Mouse (Mus musculus) myocyte (in vitro differentiated cells): ENCODE measurements at regions not wholly inside any gene's neighbourhood (a gene's known extent, or its start where the extent isn't known, plus 50 kb on each side); places are given as distances from the start of the nearest gene placed in this dataset.
"Not testable (repeated sequence)": the region's sequence is repeated elsewhere in the genome, so short reads cannot be mapped to it uniquely, and the experiment has no call there.

Source experiments
- H3K27me3 ChIP-seq: one replicate; pipeline ENCODE4 v1.6.1; 2011; ENCODE audit not compliant: control insufficient read depth, insufficient read depth, insufficient read length
- H3K36me3 ChIP-seq: one replicate; pipeline ENCODE4 v1.6.1; 2011; ENCODE audit not compliant: control insufficient read depth, insufficient read depth
- H3K4me2 ChIP-seq: one replicate; pipeline ENCODE4 v1.6.1; 2011; ENCODE audit warnings: low read depth, control low read depth
- H3K4me3 ChIP-seq: one replicate; pipeline ENCODE4 v1.5.1; 2011; ENCODE audit warnings: mild to moderate bottlenecking, control low read depth, moderate library complexity
- H3K79me2 ChIP-seq: one replicate; pipeline ENCODE4 v1.6.1; 2011; ENCODE audit not compliant: control insufficient read depth, insufficient read depth
- H3ac ChIP-seq: one replicate; pipeline ENCODE4 v1.6.1; 2011; ENCODE audit not compliant: control insufficient read depth, insufficient read length
- CEBPB ChIP-seq: IDR thresholded peaks from 2 replicates; pipeline ENCODE4 v1.6.1; 2011; ENCODE audit warnings: mild to moderate bottlenecking, moderate library complexity; ENCODE audit not compliant: poor library complexity, insufficient read depth, severe bottlenecking
- E2F4 ChIP-seq: IDR thresholded peaks from one replicate; pipeline ENCODE4 v1.6.1; 2011; ENCODE audit warnings: mild to moderate bottlenecking, control low read depth, moderate library complexity; ENCODE audit not compliant: insufficient read depth
- MAX ChIP-seq: IDR thresholded peaks from one replicate; pipeline ENCODE4 v1.6.1; 2011; ENCODE audit warnings: low read depth, mild to moderate bottlenecking, control low read depth
- MYOD1 ChIP-seq, 3 experiments: IDR thresholded peaks; one replicate each; pipeline ENCODE4 v1.6.1; 2011; ENCODE audit warnings: control low read depth in 2 of 3, low read depth in 2 of 3, mild to moderate bottlenecking in 2 of 3, moderate library complexity in 1 of 3; ENCODE audit not compliant: insufficient read length in 2 of 3, control insufficient read depth in 1 of 3
- MYOG ChIP-seq, 3 experiments: IDR thresholded peaks; one replicate each; pipeline ENCODE4 v1.6.1; 2011; ENCODE audit warnings: control low read depth in 2 of 3, low read depth in 2 of 3, mild to moderate bottlenecking in 2 of 3; ENCODE audit not compliant: insufficient read length in 2 of 3, control insufficient read depth in 1 of 3, insufficient read depth in 1 of 3
- POLR2A ChIP-seq: IDR thresholded peaks from one replicate; pipeline ENCODE4 v1.6.1; 2011; ENCODE audit warnings: low read depth, mild to moderate bottlenecking, control low read depth, moderate library complexity; ENCODE audit not compliant: insufficient read length
- POLR2AphosphoS2 ChIP-seq: IDR thresholded peaks from one replicate; pipeline ENCODE4 v1.6.1; 2011; ENCODE audit warnings: low read depth, control low read depth; ENCODE audit not compliant: insufficient read length
- REST ChIP-seq: IDR thresholded peaks from one replicate; pipeline ENCODE4 v1.6.1; 2011; ENCODE audit warnings: mild to moderate bottlenecking, control low read depth, moderate library complexity; ENCODE audit not compliant: insufficient read depth, insufficient read length
- SRF ChIP-seq: IDR thresholded peaks from one replicate; pipeline ENCODE4 v1.6.1; 2011; ENCODE audit warnings: low read depth; ENCODE audit not compliant: control insufficient read depth, insufficient read length
- TCF12 ChIP-seq: IDR thresholded peaks from one replicate; pipeline ENCODE4 v1.6.1; 2011; ENCODE audit warnings: mild to moderate bottlenecking, control low read depth; ENCODE audit not compliant: poor library complexity, insufficient read depth, severe bottlenecking
- TCF3 ChIP-seq: IDR thresholded peaks from one replicate; pipeline ENCODE4 v1.6.1; 2011; ENCODE audit warnings: low read depth, control low read depth; ENCODE audit not compliant: insufficient read length
- USF1 ChIP-seq: IDR thresholded peaks from one replicate; pipeline ENCODE4 v1.6.1; 2011; ENCODE audit warnings: low read depth, mild to moderate bottlenecking, control low read depth, moderate library complexity

GRCm38 (mm10) chr13:52140221-52140620 lies 293.7 kb downstream of the Gadd45g start:
- TF ChIP-seq SRF (no peak), E2F4 (no peak), TCF12 (no peak), MYOG (IDR thresholded peaks at IDR 0.05; ENCODE audit: control insufficient read depth in 1 of 3, insufficient read depth in 1 of 3, insufficient read length in 2 of 3, low read depth in 2 of 3) (no peak), CEBPB (no peak), USF1 (no peak), MAX (no peak), TCF3 (no peak), REST (no peak), POLR2A (no peak), POLR2AphosphoS2 (no peak), MYOD1 (IDR thresholded peaks at IDR 0.05; ENCODE audit: control insufficient read depth in 1 of 3, insufficient read length in 2 of 3, low read depth in 2 of 3) (no peak)
- Histone ChIP-seq H3ac (no peak overlapping the region), H3K4me3 (no peak overlapping the region), H3K36me3 (no peaks in the 10 kb centered on the region), H3K4me2 (no peak overlapping the region), H3K79me2 (no peaks in the 10 kb centered on the region), H3K27me3 (no peaks in the 10 kb centered on the region)

DNA sequence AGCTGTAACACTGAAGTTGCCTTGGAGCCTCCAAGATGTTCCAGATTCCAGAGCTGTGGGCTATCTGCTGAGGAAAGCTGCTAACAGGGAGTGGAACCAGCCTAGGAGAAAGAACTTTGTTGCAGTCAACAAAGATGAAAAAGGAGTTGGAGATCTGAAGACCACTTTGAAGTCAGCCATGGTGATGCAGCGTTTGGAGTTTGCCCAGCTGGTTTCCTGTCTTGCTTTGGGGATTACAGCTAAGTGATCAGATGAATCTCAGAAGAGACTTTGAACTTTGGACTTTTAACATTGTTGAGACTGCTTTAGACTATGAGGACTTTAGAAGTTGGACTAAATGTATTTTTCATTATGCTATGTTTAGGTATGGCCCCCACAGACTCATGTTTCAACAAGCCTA lies 297.6 kb downstream of the Gadd45g start:
- not testable (repeated sequence) for H3K36me3 ChIP-seq, H3K4me2 ChIP-seq, H3K27me3 ChIP-seq, H3K79me2 ChIP-seq, H3K4me3 ChIP-seq, H3ac ChIP-seq

- Histone ChIP-seq H3K36me3 (no peaks in the 10 kb centered on the region), H3ac (no peak overlapping the region), H3K79me2 (no peaks in the 10 kb centered on the region), H3K4me2 (no peak overlapping the region), H3K27me3 (no peaks in the 10 kb centered on the region), H3K4me3 (no peak overlapping the region)
- TF ChIP-seq CEBPB (no peak), TCF3 (no peak), TCF12 (no peak), REST (no peak)
These were observed 299.4 kb downstream of the Gadd45g start for GRCm38 (mm10) chr13:52145926-52146325.

DNA sequence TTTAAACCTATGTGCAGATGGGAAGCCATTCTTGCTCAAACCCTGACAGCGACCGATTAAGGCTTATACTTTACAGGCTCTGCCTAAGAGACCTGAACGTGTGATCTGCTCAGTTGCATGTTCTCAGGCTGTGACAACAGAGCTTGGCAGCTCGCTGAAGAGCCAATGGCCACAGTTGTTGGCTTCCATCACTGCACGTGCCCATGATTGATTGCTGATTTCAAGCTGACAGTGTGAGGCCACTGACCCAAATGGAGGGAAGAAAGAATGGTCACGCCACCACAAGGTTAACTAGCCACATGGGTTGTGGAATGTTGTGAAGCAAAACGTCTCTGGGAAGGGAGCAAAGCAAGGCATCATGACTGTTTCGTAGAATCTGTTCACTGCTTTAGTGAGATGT lies 303.8 kb downstream of the Gadd45g start:
- H3K4me3 ChIP-seq = no peak overlapping the region
- no peak overlapping the region for H3K4me2 ChIP-seq
- no peaks in the 10 kb centered on the region for H3K79me2 ChIP-seq
- TF ChIP-seq MAX = no peak
- no peak for TF ChIP-seq SRF
- no peak for TF ChIP-seq TCF12
- TF ChIP-seq MYOD1 (IDR thresholded peaks at IDR 0.05; ENCODE audit: control insufficient read depth in 1 of 3, insufficient read length in 2 of 3, low read depth in 2 of 3) = no peak
- no peak for TF ChIP-seq E2F4
- no peak for TF ChIP-seq USF1
- TF ChIP-seq REST = no peak
- H3ac ChIP-seq = no peak overlapping the region
- no peaks in the 10 kb centered on the region for H3K27me3 ChIP-seq
- no peaks in the 10 kb centered on the region for H3K36me3 ChIP-seq

DNA sequence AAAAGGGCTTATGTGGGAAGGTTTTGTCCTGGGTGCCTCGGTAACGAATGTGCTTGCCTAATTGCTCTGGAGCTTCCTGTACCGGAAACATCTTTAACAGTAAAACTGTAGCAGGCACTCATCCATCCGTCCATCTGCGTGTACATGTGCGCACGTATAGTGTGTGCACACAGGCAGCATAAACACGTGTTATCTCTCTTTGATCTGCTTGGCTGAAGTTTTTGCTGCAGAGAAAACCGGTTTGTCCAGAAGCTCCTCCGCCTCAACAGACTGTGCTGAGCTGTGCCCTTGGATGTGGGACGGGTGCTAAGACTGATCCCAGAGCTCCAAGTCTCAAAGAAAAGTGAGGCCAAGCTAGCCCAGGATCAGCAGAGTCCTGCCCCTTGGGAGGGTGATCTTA lies 305.3 kb downstream of the Gadd45g start:
- H3K36me3 ChIP-seq = no peaks in the 10 kb centered on the region
- TF ChIP-seq CEBPB (no peak), MAX (no peak), REST (no peak), E2F4 (no peak), SRF (no peak)
- no peaks in the 10 kb centered on the region for H3K27me3 ChIP-seq
- no peak overlapping the region for H3K4me2 ChIP-seq
- H3K4me3 ChIP-seq = no peak overlapping the region
- H3K79me2 ChIP-seq = no peaks in the 10 kb centered on the region
- H3ac ChIP-seq = no peak overlapping the region

DNA sequence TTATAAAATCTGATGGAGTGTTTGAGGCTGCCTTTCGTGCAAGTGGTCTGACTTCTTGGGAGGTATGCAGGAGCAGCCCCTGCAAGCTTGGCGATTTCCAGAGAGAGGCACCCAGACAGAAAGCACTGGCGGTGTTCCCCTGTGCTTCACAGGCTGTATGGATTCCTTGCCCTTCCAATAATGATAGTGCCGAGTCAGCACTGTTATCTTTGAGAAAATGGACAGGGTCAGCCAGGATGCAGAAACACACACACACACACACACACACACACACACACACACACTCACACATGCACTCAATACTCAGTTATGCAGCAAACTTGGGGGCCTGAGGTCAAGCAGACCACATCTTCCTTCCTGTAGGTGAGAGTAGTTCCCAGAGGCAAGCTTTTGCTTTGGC lies 305.7 kb downstream of the Gadd45g start:
- no peak overlapping the region for H3ac ChIP-seq
- TF ChIP-seq E2F4 = no peak
- TF ChIP-seq MYOG (IDR thresholded peaks at IDR 0.05; ENCODE audit: control insufficient read depth in 1 of 3, insufficient read depth in 1 of 3, insufficient read length in 2 of 3, low read depth in 2 of 3) = no peak
- TF ChIP-seq USF1 = no peak
- TF ChIP-seq MAX = no peak
- no peak for TF ChIP-seq TCF3
- no peak for TF ChIP-seq POLR2AphosphoS2
- TF ChIP-seq CEBPB = no peak
- TF ChIP-seq TCF12 = no peak
- no peak for TF ChIP-seq SRF
- TF ChIP-seq MYOD1 (IDR thresholded peaks at IDR 0.05; ENCODE audit: control insufficient read depth in 1 of 3, insufficient read length in 2 of 3, low read depth in 2 of 3) = no peak
- no peak for TF ChIP-seq POLR2A
- TF ChIP-seq REST = no peak
- no peak overlapping the region for H3K4me3 ChIP-seq
- H3K36me3 ChIP-seq = no peaks in the 10 kb centered on the region
- H3K4me2 ChIP-seq = no peak overlapping the region
- no peaks in the 10 kb centered on the region for H3K79me2 ChIP-seq
- H3K27me3 ChIP-seq = no peaks in the 10 kb centered on the region
